Mouse (Mus musculus): ENCODE measurements around the gene Zfp568.

DNA sequence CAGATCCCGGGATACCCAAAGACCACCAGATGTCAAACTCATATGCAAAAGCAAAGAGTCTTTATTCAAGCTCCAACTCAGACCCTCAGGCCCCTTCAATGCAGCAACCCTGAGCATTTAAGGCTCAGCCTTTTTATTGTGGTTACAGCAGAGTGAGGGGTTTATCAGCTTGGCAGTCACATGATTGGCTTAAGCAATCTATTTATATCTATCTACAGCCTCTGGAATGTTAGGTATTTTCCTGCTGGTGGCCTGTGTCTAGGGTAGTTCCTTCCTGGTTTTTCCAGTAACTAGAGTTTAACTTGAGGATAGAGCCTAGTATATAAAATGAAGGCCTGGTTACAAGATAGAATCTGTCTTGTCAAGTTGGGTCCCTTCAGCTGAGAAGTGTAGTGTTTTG, 3.0 kb upstream of the Zfp568 start:
- no peak for TF ChIP-seq CTCF (IDR thresholded peaks at IDR 0.05; ENCODE audit: insufficient read depth, low read depth, low read length)
- TF ChIP-seq POLR2A (IDR thresholded peaks at IDR 0.05; ENCODE audit: insufficient read depth, low read depth, low read length), result no peak

Measured in olfactory bulb, adult 2 months (tissue).